Mouse (Mus musculus) yolk sac, embryonic 10.5 days (tissue): ENCODE data around the gene Atrip.

ENCODE experiments used
- DNase-seq: peaks from one replicate; pipeline ENCODE4 v3.0.0-alpha.2; 2017; ENCODE audit warnings: low spot score

Atrip gene

GRCm38 (mm10) chr9:109058006-109058765, 15.7 kb downstream of the Atrip start:
- DNase-seq = no peak

- DNase-seq = no peak
Measured at GRCm38 (mm10) chr9:109057543-109057942, 16.4 kb downstream of the Atrip start.

GRCm38 (mm10) chr9:109056916-109057315, 17.0 kb downstream of the Atrip start:
- DNase-seq = no peak

- no peak for DNase-seq
Measured at GRCm38 (mm10) chr9:109056081-109056690, 17.7 kb downstream of the Atrip start.

GRCm38 (mm10) chr9:109055271-109056030, 18.5 kb downstream of the Atrip start:
- no peak for DNase-seq

- peak; percentile 71 for DNase-seq
Measured at GRCm38 (mm10) chr9:109054712-109055111, 19.2 kb downstream of the Atrip start.

GRCm38 (mm10) chr9:109053851-109054250, 20.1 kb downstream of the Atrip start:
- DNase-seq = no peak

GRCm38 (mm10) chr9:109053366-109053765, 20.6 kb downstream of the Atrip start:
- DNase-seq = no peak

GRCm38 (mm10) chr9:109052490-109053260, 21.2 kb downstream of the Atrip start:
- no peak for DNase-seq

- no peak for DNase-seq
Measured at GRCm38 (mm10) chr9:109051651-109052489, 22.1 kb downstream of the Atrip start.

- no peak for DNase-seq
Measured at GRCm38 (mm10) chr9:109051011-109051501, 22.9 kb downstream of the Atrip start.

- no peak for DNase-seq
Measured at GRCm38 (mm10) chr9:109050674-109050997, 23.3 kb downstream of the Atrip start.

- peak; percentile 76 for DNase-seq
Measured at GRCm38 (mm10) chr9:109049996-109050673, 23.8 kb downstream of the Atrip start.

GRCm38 (mm10) chr9:109049316-109049715, 24.6 kb downstream of the Atrip start:
- DNase-seq = no peak

GRCm38 (mm10) chr9:109046306-109046705, 27.6 kb downstream of the Atrip start:
- no peak for DNase-seq

GRCm38 (mm10) chr9:109041351-109041750, 32.6 kb downstream of the Atrip start:
- no peak for DNase-seq

- peak; percentile 70 for DNase-seq
Measured at GRCm38 (mm10) chr9:109040906-109041305, 33.0 kb downstream of the Atrip start.

- DNase-seq = peak; percentile 45
Measured at GRCm38 (mm10) chr9:109040216-109040615, 33.7 kb downstream of the Atrip start.

GRCm38 (mm10) chr9:109039681-109040080, 34.2 kb downstream of the Atrip start:
- no peak for DNase-seq

GRCm38 (mm10) chr9:109038901-109039364, 35.0 kb downstream of the Atrip start:
- peak; percentile 30 for DNase-seq
